Mouse (Mus musculus) neural tube, embryonic 13.5 days (tissue): ENCODE measurements around the gene Osbpl10. TPM values are rescaled to one million over a fixed set of nuclear protein-coding genes. Genes with fewer than 3 reads are reported as not detected.

Experiments
- ATAC-seq: fragments of 200-750 bp; cut with Nextera tagmentation; 2 replicates; pipeline ENCODE4 v1.8.0; 2017; ENCODE audit warnings: low read depth, mild to moderate bottlenecking, moderate TSS enrichment, moderate library complexity
- H3K27ac ChIP-seq: fragments of 300-500 bp; sonication (generic); replicated peaks from 2 replicates; pipeline ENCODE4 v1.5.1; 2015; ENCODE audit warnings: moderate library complexity, mild to moderate bottlenecking, inconsistent platforms
- H3K27me3 ChIP-seq: fragments of 300-500 bp; sonication (generic); 2 replicates; pipeline ENCODE4 v1.6.1; 2015; ENCODE audit warnings: mild to moderate bottlenecking, inconsistent platforms
- H3K36me3 ChIP-seq: fragments of 300-500 bp; sonication (generic); 2 replicates; pipeline ENCODE4 v1.6.1; 2015; ENCODE audit warnings: mild to moderate bottlenecking, inconsistent platforms
- H3K4me1 ChIP-seq: fragments of 300-500 bp; sonication (generic); replicated peaks from 2 replicates; pipeline ENCODE4 v1.6.1; 2015; ENCODE audit warnings: inconsistent platforms
- H3K4me2 ChIP-seq: fragments of 300-500 bp; sonication (generic); 2 replicates; pipeline ENCODE4 v1.6.1; 2015; ENCODE audit warnings: inconsistent platforms, mild to moderate bottlenecking, moderate library complexity
- H3K4me3 ChIP-seq: fragments of 300-500 bp; sonication (generic); 2 replicates; pipeline ENCODE4 v1.5.1; 2015; ENCODE audit warnings: mild to moderate bottlenecking, inconsistent platforms
- H3K9ac ChIP-seq: fragments of 300-500 bp; sonication (generic); 2 replicates; pipeline ENCODE4 v1.6.1; 2015; ENCODE audit warnings: moderate library complexity, mild to moderate bottlenecking, inconsistent platforms
- H3K9me3 ChIP-seq: fragments of 300-500 bp; sonication (generic); 2 replicates; pipeline ENCODE4 v1.6.1; 2016; ENCODE audit warnings: inconsistent platforms
- WGBS: fragments of 180-500 bp; shearing (Covaris S2); methylation state at CpG from one replicate; pipeline ENCODE4 v1.1.7; 2015; 5-methylcytosine and 5-hydroxymethylcytosine counted together
- polyA plus RNA-seq: library from polyadenylated mRNA; unstranded; fragments of >200 nt; fragmentation: Nextera tagmentation; extraction: Ambion mirVana; gene quantifications from 2 replicates; pipeline ENCODE4 v1.2.1, GENCODE M21; 2015

Osbpl10 gene
- polyA plus RNA-seq, 1 experiment from 2014 or later = 3.2 TPM

- no peaks in the 10 kb centered on the region for H3K9me3 ChIP-seq
- no peak for ATAC-seq
- H3K27me3 ChIP-seq = no peaks in the 10 kb centered on the region
- no peak overlapping the region for H3K4me3 ChIP-seq
- no peak overlapping the region for H3K9ac ChIP-seq
- no peak overlapping the region for H3K4me2 ChIP-seq
- 0 out of 2 replicates have a peak, but pooled peaks cover 5% of the 10 kb centered on the region for H3K36me3 ChIP-seq
- peaks cover 7% of the 10 kb centered on the region; the same call in 1 of the 2 replicates for H3K4me1 ChIP-seq
- no peak overlapping the region for H3K27ac ChIP-seq
- 98% methylated on average over 3 of the region's 3 CpGs for WGBS
Measured at GRCm38 (mm10) chr9:114988029-114988428, 9.7 kb downstream of the Osbpl10 start.

GRCm38 (mm10) chr9:114988610-114989327 lies 10.4 kb downstream of the Osbpl10 start:
- Histone ChIP-seq H3K4me1 (peaks cover 7% of the 10 kb centered on the region; the same call in 1 of the 2 replicates), H3K36me3 (0 out of 2 replicates have a peak, but pooled peaks cover 5% of the 10 kb centered on the region), H3K9me3 (no peaks in the 10 kb centered on the region), H3K27me3 (no peaks in the 10 kb centered on the region), H3K4me3 (no peak overlapping the region), H3K9ac (no peak overlapping the region), H3K4me2 (no peak overlapping the region), H3K27ac (peak overlapping the region; percentile 49; the same call in 1 of the 2 replicates)
- WGBS = 71% methylated on average over 6 of the region's 6 CpGs
- no peak for ATAC-seq

DNA sequence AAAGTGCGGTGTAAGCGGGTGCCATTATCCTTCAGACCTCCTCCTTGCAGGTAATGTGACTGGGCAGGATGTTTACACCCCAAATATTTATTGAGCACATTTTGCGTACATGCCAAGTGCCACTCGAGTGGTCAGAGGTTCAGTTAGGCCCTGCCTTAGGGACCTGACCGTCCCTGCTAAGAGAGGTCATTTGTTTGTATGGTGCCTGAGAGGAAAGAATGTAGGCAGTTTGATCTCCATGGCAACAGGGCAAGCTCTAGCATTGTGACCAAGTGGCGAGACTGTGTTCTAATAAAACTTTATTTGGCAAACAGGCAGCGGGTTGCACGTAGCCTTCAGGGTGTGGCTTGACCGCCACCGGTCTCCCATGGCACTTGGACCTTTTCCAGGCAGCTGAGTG lies 12.1 kb downstream of the Osbpl10 start:
- no peak overlapping the region for H3K27ac ChIP-seq
- ATAC-seq = no peak
- H3K27me3 ChIP-seq = no peaks in the 10 kb centered on the region
- H3K36me3 ChIP-seq = 0 out of 2 replicates have a peak, but pooled peaks cover 5% of the 10 kb centered on the region
- no peaks in the 10 kb centered on the region for H3K9me3 ChIP-seq
- no peak overlapping the region for H3K4me3 ChIP-seq
- no peak overlapping the region for H3K9ac ChIP-seq
- H3K4me2 ChIP-seq = no peak overlapping the region
- peaks cover 7% of the 10 kb centered on the region; the same call in 1 of the 2 replicates for H3K4me1 ChIP-seq
- 75% methylated on average over 10 of the region's 10 CpGs for WGBS

- Histone ChIP-seq H3K4me1 (peaks cover 7% of the 10 kb centered on the region; the same call in 1 of the 2 replicates), H3K4me2 (no peak overlapping the region), H3K9ac (no peak overlapping the region), H3K9me3 (no peaks in the 10 kb centered on the region), H3K27me3 (no peaks in the 10 kb centered on the region), H3K27ac (no peak overlapping the region), H3K4me3 (no peak overlapping the region), H3K36me3 (0 out of 2 replicates have a peak, but pooled peaks cover 5% of the 10 kb centered on the region)
- no peak for ATAC-seq
- WGBS = 92% methylated on average over 2 of the region's 2 CpGs
Measured at GRCm38 (mm10) chr9:114992528-114992927, 14.2 kb downstream of the Osbpl10 start.

DNA sequence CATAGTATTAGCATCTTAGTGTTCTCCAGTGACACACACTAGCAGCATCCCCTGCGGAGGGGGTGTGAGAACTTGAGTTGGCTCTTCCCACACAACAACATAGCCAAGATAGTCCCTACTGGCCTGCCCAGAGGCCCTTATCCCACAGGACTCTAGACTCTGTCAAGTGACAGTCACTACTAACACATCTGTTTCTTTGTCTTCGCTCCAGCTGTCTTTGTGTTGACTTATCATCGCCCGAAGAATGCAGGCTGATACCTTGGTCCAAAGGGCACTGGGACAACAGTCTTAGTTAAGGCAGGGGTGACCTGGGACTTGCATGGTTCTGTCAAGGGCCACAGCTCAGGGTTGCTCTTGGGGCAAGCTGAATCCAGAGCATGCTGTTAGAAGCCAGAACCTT lies 16.9 kb downstream of the Osbpl10 start:
- no peaks in the 10 kb centered on the region for H3K27me3 ChIP-seq

DNA sequence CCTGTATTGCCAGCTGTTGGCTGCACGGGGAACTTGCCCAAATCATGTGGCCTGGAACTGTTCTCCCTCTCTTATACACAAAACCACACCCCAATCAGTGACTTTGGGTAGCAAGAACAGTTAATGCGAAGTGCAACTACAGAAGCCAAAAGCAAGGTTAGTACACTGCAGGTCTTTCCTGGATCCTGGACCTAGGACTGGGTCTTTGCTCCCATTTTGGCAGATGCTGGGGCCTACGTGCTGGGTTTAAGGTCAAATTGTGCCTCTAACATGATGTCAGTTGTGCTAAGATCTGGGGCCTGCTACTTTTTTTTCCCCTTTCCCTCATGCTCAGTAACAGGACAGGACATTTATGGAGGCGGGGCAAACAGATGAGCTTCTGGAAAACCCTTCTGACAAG lies 17.3 kb downstream of the Osbpl10 start:
- no peak overlapping the region for H3K4me3 ChIP-seq
- no peak overlapping the region for H3K4me2 ChIP-seq
- no peaks in the 10 kb centered on the region for H3K27me3 ChIP-seq
- 0 out of 2 replicates have a peak, but pooled peaks cover 5% of the 10 kb centered on the region for H3K36me3 ChIP-seq
- no peaks in the 10 kb centered on the region for H3K4me1 ChIP-seq
- ATAC-seq = no peak
- H3K9me3 ChIP-seq = no peaks in the 10 kb centered on the region
- no peak overlapping the region for H3K27ac ChIP-seq
- 91% methylated on average over 4 of the region's 4 CpGs for WGBS
- no peak overlapping the region for H3K9ac ChIP-seq

More for the DNA sequence above, 16.9 kb downstream of the Osbpl10 start:
- Histone ChIP-seq H3K4me2 (no peak overlapping the region), H3K4me3 (no peak overlapping the region), H3K36me3 (0 out of 2 replicates have a peak, but pooled peaks cover 5% of the 10 kb centered on the region), H3K9me3 (no peaks in the 10 kb centered on the region), H3K4me1 (no peaks in the 10 kb centered on the region), H3K9ac (no peak overlapping the region), H3K27ac (no peak overlapping the region)
- WGBS = 85% methylated on average over 4 of the region's 4 CpGs
- no peak for ATAC-seq

- Histone ChIP-seq H3K27me3 (no peaks in the 10 kb centered on the region), H3K27ac (no peak overlapping the region), H3K4me3 (no peak overlapping the region), H3K4me1 (no peaks in the 10 kb centered on the region), H3K9me3 (no peaks in the 10 kb centered on the region), H3K9ac (no peak overlapping the region), H3K36me3 (0 out of 2 replicates have a peak, but pooled peaks cover 5% of the 10 kb centered on the region), H3K4me2 (no peak overlapping the region)
- WGBS = 95% methylated on average over 6 of the region's 6 CpGs
- ATAC-seq = no peak
Measured at GRCm38 (mm10) chr9:114996489-114996888, 18.1 kb downstream of the Osbpl10 start.

DNA sequence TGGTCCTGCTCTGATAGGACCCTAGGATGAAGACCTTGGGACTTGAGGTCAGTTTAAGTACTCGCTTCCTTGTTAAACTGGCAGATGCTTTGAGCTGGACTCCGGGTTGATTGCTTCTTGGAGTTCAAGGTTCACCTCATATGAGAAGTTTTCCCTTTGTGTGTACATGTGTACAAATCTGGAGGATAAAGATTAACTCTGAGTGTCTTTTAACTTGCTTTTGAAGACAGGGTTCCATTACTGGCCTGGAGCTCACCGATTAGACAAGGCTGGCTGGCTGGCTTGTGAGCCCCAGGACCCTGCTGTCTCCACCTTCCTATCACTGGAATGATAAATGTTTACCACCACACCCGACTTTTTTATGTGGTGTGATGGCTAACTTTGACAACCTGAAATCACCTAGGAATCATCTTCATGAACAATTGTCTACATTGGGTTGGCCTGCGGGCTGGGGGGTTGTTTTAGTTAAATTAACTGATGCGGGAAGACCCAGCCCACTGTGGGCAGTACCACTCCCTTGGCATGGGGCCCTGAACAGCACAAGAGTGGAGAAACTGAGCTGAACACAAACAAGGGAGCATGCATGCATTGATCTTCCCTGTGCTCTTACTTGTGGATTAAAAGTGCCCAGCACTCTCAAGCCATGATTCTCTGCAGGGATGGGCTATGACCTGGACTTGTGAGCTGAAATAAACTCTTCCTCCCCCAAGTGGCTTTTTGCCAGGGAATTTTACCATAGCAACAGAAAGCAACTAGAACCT lies 20.8 kb downstream of the Osbpl10 start:
- Histone ChIP-seq H3K4me1 (no peaks in the 10 kb centered on the region), H3K9ac (no peak overlapping the region), H3K4me2 (no peak overlapping the region), H3K27me3 (no peaks in the 10 kb centered on the region), H3K36me3 (no peaks in the 10 kb centered on the region), H3K27ac (no peak overlapping the region), H3K4me3 (no peak overlapping the region), H3K9me3 (no peaks in the 10 kb centered on the region)
- 91% methylated on average over 6 of the region's 6 CpGs for WGBS
- no peak for ATAC-seq

- WGBS = 59% methylated on average over 5 of the region's 5 CpGs
- no peaks in the 10 kb centered on the region for H3K4me1 ChIP-seq
- no peak overlapping the region for H3K27ac ChIP-seq
- H3K4me2 ChIP-seq = no peak overlapping the region
- H3K36me3 ChIP-seq = no peaks in the 10 kb centered on the region
- no peak for ATAC-seq
- H3K9ac ChIP-seq = no peak overlapping the region
- H3K4me3 ChIP-seq = no peak overlapping the region
- no peaks in the 10 kb centered on the region for H3K27me3 ChIP-seq
- no peaks in the 10 kb centered on the region for H3K9me3 ChIP-seq
Measured at GRCm38 (mm10) chr9:114999771-115000146, 21.4 kb downstream of the Osbpl10 start.

- H3K36me3 ChIP-seq = no peaks in the 10 kb centered on the region
- WGBS = 59% methylated on average over 10 of the region's 10 CpGs
- no peak overlapping the region for H3K4me3 ChIP-seq
- H3K9me3 ChIP-seq = 0 out of 2 replicates have a peak, but pooled peaks cover 7% of the 10 kb centered on the region
- H3K27ac ChIP-seq = no peak overlapping the region
- ATAC-seq = no peak
- H3K4me1 ChIP-seq = peaks cover 5% of the 10 kb centered on the region; the same call in 1 of the 2 replicates
- H3K9ac ChIP-seq = no peak overlapping the region
- H3K27me3 ChIP-seq = no peaks in the 10 kb centered on the region
- H3K4me2 ChIP-seq = no peak overlapping the region
Measured at GRCm38 (mm10) chr9:115005446-115005845, 27.1 kb downstream of the Osbpl10 start.

GRCm38 (mm10) chr9:115007776-115008175 lies 29.4 kb downstream of the Osbpl10 start:
- 78% methylated on average over 6 of the region's 6 CpGs for WGBS

DNA sequence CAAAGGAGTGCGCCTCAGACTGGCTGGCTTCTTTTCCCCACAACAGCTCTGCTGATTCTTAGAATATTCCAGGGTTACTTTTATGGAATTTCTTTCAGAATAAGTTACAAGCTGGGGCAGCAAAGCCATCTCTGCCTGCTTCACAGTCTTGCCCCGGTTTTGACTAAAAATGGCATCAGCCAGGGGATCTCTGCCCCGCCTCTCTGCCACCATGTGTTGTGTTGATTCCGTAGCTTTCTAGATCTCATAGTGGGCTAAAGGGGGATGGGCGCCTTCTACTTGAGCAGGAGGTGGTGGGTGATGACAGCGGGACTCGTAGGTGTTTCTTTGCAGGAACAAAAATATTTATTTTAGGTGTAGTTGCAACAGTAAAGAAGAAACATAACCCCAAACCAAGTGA lies 29.8 kb downstream of the Osbpl10 start:
- 87% methylated on average over 7 of the region's 7 CpGs for WGBS
- H3K27ac ChIP-seq = no peak overlapping the region

More at GRCm38 (mm10) chr9:115007776-115008175, 29.4 kb downstream of the Osbpl10 start:
- Histone ChIP-seq H3K4me2 (no peak overlapping the region), H3K4me3 (no peak overlapping the region), H3K4me1 (peaks cover 5% of the 10 kb centered on the region; the same call in 1 of the 2 replicates), H3K27ac (no peak overlapping the region), H3K9me3 (0 out of 2 replicates have a peak, but pooled peaks cover 7% of the 10 kb centered on the region), H3K9ac (no peak overlapping the region), H3K36me3 (no peaks in the 10 kb centered on the region), H3K27me3 (no peaks in the 10 kb centered on the region)
- ATAC-seq = no peak

More for the DNA sequence above, 29.8 kb downstream of the Osbpl10 start:
- ATAC-seq = no peak
- H3K9ac ChIP-seq = no peak overlapping the region
- H3K9me3 ChIP-seq = 0 out of 2 replicates have a peak, but pooled peaks cover 7% of the 10 kb centered on the region
- H3K4me3 ChIP-seq = no peak overlapping the region
- no peaks in the 10 kb centered on the region for H3K27me3 ChIP-seq
- H3K36me3 ChIP-seq = no peaks in the 10 kb centered on the region
- peaks cover 5% of the 10 kb centered on the region; the same call in 1 of the 2 replicates for H3K4me1 ChIP-seq
- no peak overlapping the region for H3K4me2 ChIP-seq
